Mouse (Mus musculus) ES-E14 (cell line): ENCODE results near the gene Mab21l2. TPM values are rescaled to one million over a fixed set of nuclear protein-coding genes. Genes with fewer than 3 reads are reported as not detected.

ENCODE experiments used
- DNase-seq: peaks from one replicate; pipeline ENCODE4 v3.0.0-alpha.2; 2013; ENCODE audit warnings: low read depth, low spot score
- H3K27ac ChIP-seq: 2 replicates; pipeline ENCODE4 v1.5.1; 2012; ENCODE audit warnings: low read depth, mild to moderate bottlenecking, low read length, moderate library complexity, mixed read lengths; ENCODE audit not compliant: poor library complexity, insufficient read depth, severe bottlenecking
- H3K36me3 ChIP-seq: 2 replicates; pipeline ENCODE4 v1.6.1; 2012; ENCODE audit warnings: mild to moderate bottlenecking, low read length, moderate library complexity, mixed read lengths; ENCODE audit not compliant: control insufficient read depth, poor library complexity, insufficient read depth, severe bottlenecking
- H3K4me1 ChIP-seq, 2 experiments: fragments of 150-350 bp in 1 of 2; sonication (generic) in 1 of 2; 2 replicates each; pipeline ENCODE4 v1.6.1; 2012; ENCODE audit warnings: low read length in 2 of 2, mild to moderate bottlenecking in 1 of 2, mixed read lengths in 1 of 2; ENCODE audit not compliant: control insufficient read depth in 2 of 2, insufficient read depth in 2 of 2, poor library complexity in 1 of 2
- H3K4me3 ChIP-seq, 2 experiments: fragments of 150-350 bp in 1 of 2; sonication (generic) in 1 of 2; 2 replicates each; pipeline ENCODE4 v1.5.1; 2012; ENCODE audit warnings: low read length in 2 of 2, low read depth in 1 of 2, mild to moderate bottlenecking in 1 of 2, mixed read lengths in 1 of 2; ENCODE audit not compliant: insufficient read depth in 1 of 2, poor library complexity in 1 of 2, severe bottlenecking in 1 of 2
- H3K9ac ChIP-seq: 2 replicates; pipeline ENCODE4 v1.6.1; 2012; ENCODE audit warnings: low read depth, mild to moderate bottlenecking, low read length, mixed read lengths; ENCODE audit not compliant: poor library complexity, insufficient read depth, severe bottlenecking
- H3K9me3 ChIP-seq: fragments of 150-350 bp; sonication (generic); 2 replicates; pipeline ENCODE4 v1.6.1; 2012; ENCODE audit warnings: low read depth, mild to moderate bottlenecking, low read length; ENCODE audit not compliant: control insufficient read depth, insufficient read depth
- CHD2 ChIP-seq: IDR thresholded peaks from 2 replicates; pipeline ENCODE4 v1.6.1; 2014; ENCODE audit warnings: mild to moderate bottlenecking, low read depth, low read length, inconsistent platforms
- HCFC1 ChIP-seq: IDR thresholded peaks from 2 replicates; pipeline ENCODE4 v1.6.1; 2012; ENCODE audit warnings: low read length, inconsistent platforms, borderline replicate concordance; ENCODE audit not compliant: insufficient read depth
- MAFK ChIP-seq: IDR thresholded peaks from 2 replicates; pipeline ENCODE4 v1.6.1; 2014; ENCODE audit warnings: mild to moderate bottlenecking, low read depth, low read length, inconsistent platforms; ENCODE audit not compliant: insufficient read depth
- ZC3H11A ChIP-seq: IDR thresholded peaks from 2 replicates; pipeline ENCODE4 v1.6.1; 2012; ENCODE audit warnings: low read depth, mild to moderate bottlenecking, inconsistent platforms, low read length, borderline replicate concordance
- ZNF384 ChIP-seq: IDR thresholded peaks from 2 replicates; pipeline ENCODE4 v1.6.1; 2012; ENCODE audit warnings: low read depth, low read length, inconsistent platforms
- in situ Hi-C, 2 experiments: fragments of 600-800 bp; cut with MboI; formaldehyde crosslinking; loops; one replicate each; pipeline ENCODE4 v1.15.1; 2025; ENCODE audit warnings: low sequenced_read_pairs in 2 of 2, inconsistent platforms in 1 of 2; ENCODE audit not compliant: unreplicated experiment in 2 of 2
- total RNA-seq: library from RNA; depleted of rRNA; stranded (reverse); fragments of 300-350 nt; gene quantifications from 2 replicates; pipeline ENCODE4 v1.2.3, GENCODE M21; 2012

Gene Mab21l2
- total RNA-seq, 1 experiment, result 0.22 TPM

DNA sequence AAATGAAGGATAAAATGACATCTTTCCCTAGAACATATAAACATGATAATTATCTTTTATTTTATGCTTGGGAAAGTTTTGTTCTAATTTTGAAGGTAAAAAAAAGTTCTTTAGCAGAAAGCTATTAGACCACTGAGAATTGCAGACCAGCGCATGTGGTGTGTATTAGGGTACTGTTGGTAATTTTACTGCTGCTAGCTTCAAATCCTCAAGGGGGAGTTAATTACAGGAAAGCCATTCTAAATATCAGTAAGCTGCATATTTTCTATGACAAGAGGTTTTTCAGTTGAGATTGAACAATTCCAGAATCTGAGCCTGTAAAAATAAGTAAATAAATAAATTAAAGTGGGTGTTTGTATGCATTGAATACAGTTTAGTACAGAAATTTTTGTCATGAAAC, 11.7 kb downstream of the Mab21l2 start:
- Histone ChIP-seq H3K9ac (no peak overlapping the region), H3K9me3 (no peaks in the 10 kb centered on the region), H3K4me1 (peaks cover 0 to 1% of the 10 kb centered on the region in 2 experiments; a peak in 1 of 4 replicates), H3K36me3 (no peaks in the 10 kb centered on the region), H3K27ac (no peak overlapping the region), H3K4me3 (no peak overlapping the region)
- in situ Hi-C loops, result no loop called here
- DNase-seq, result no peak
- TF ChIP-seq HCFC1 (no peak), ZNF384 (no peak), CHD2 (no peak), MAFK (no peak), ZC3H11A (no peak)

DNA sequence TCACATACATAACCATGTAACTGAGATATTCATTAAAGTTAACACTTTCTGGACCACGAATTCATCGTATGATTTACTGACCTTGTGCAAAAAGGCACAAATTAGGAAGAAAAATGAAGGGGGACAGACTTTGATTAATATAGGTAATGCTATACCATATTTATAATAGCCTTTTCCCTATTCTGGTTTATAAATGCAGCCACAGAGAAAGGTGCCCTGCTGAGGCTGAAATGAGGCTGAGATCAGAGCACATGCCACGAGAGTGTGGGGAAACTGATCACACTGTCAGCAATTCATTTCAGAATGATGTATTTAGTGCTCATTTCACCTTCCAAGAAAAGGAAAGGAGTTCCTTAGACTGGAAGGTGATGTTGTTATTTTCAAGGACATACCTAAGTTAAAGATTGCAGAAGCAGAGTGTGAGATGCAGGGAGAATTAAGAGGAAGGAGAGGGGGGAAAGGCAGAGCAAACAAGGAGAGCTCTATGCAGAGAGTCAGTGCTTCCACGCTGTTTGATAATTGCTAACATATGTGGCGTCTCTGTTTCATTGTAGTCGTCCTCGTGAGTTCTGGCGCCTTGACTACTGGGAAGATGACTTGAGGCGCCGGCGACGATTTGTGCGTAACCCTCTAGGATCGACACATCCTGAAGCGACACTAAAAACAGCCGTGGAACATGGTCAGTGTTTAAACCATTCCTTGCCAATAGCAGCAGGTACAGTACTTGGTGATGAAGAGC, 16.7 kb downstream of the Mab21l2 start:
- H3K9ac ChIP-seq, result no peak overlapping the region
- DNase-seq, result no peak
- H3K4me1 ChIP-seq, result no peaks in the 10 kb centered on the region
- TF ChIP-seq ZC3H11A (no peak), CHD2 (no peak), HCFC1 (no peak), ZNF384 (no peak), MAFK (no peak)
- H3K27ac ChIP-seq, result no peak overlapping the region
- H3K4me3 ChIP-seq, result no peak overlapping the region
- no peaks in the 10 kb centered on the region for H3K9me3 ChIP-seq
- H3K36me3 ChIP-seq, result no peaks in the 10 kb centered on the region
- in situ Hi-C loops, result no loop called here

DNA sequence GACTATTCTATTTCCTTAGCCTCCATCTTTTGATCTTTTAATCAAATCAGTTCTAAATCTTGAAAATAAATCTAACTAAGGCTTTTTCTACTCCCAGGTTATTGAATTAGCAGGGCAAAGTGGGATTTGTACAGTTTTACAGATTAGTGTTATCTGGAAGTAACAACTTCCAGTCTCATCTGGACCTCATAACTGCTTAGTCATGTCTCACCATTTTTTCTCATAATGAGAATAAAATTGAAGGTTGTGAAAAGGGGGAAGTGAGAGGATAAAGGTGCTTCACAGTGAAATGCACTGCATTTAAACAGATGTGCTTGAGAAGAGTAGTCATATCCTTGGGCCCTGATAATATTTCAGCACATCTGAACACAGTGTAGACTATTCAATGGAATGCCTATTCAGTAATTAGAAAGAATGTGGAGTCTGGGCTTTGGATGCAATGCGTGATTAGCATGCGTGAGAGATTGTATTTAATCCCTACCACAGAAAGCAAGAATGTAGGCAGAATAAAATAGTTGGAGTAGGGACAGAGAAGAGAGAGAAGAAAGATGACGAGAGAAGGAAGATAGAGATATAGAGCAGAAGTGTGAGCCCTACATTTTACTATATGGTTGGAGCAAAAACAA, 25.4 kb downstream of the Mab21l2 start:
- Histone ChIP-seq H3K27ac (no peak overlapping the region), H3K4me3 (no peak overlapping the region), H3K9ac (no peak overlapping the region), H3K36me3 (no peaks in the 10 kb centered on the region), H3K9me3 (no peaks in the 10 kb centered on the region), H3K4me1 (no peaks in the 10 kb centered on the region)
- in situ Hi-C loops, result no loop called here
- no peak for DNase-seq
- TF ChIP-seq ZC3H11A (no peak), HCFC1 (no peak), ZNF384 (no peak), MAFK (no peak), CHD2 (no peak)

DNA sequence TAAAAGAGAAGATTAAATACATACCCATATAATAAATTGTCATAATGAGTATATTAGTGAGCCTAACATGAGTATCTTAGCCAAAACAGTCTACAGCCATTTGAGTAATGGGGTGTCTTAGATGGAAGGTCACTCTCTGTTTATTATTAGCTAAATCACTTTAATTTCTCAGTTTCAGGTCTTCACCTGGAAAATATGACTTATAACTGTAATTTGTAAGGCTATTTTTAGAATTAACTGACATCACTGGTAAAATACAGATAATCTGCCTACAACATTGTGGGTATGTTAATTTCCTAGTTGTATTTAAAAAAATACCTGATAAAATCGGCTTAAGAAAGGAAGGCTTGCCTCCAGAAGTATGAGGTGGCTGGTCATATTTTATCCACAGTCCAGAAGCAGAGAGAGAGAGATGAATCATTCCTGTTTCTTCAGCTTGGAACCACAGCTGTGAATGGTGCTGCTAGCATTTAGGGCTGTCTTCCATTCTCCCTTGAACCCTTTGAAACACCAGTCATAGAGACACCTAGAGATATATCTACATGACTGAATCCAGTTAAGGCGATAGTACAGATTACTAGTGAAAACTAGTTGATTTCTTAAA, 29.8 kb downstream of the Mab21l2 start:
- H3K4me3 ChIP-seq, result no peak overlapping the region
- no peak overlapping the region for H3K9ac ChIP-seq
- no peak overlapping the region for H3K27ac ChIP-seq
- no peak for DNase-seq
- no peaks in the 10 kb centered on the region for H3K4me1 ChIP-seq
- in situ Hi-C loops, result no loop called here
- H3K36me3 ChIP-seq, result no peaks in the 10 kb centered on the region
- no peak for TF ChIP-seq ZNF384
- TF ChIP-seq CHD2, result no peak
- no peak for TF ChIP-seq MAFK
- no peak for TF ChIP-seq HCFC1
- TF ChIP-seq ZC3H11A, result no peak
- H3K9me3 ChIP-seq, result no peaks in the 10 kb centered on the region
